Mouse (Mus musculus) C2C12 (cell line): ENCODE measurements at regions not wholly inside any gene's neighbourhood (a gene's known extent, or its start where the extent isn't known, plus 50 kb on each side); places are given as distances from the start of the nearest gene placed in this dataset.
A peak's percentile ranks its signal among the peaks of the same experiment; 100 is the strongest.

ENCODE experiments used
- H3K27me3 ChIP-seq: one replicate; pipeline ENCODE4 v1.6.1; 2011; ENCODE audit not compliant: control insufficient read depth, insufficient read depth, insufficient read length
- H3K36me3 ChIP-seq: one replicate; pipeline ENCODE4 v1.6.1; 2011; ENCODE audit not compliant: control insufficient read depth, insufficient read depth
- H3K4me3 ChIP-seq: one replicate; pipeline ENCODE4 v1.5.1; 2011; ENCODE audit warnings: mild to moderate bottlenecking, control low read depth; ENCODE audit not compliant: poor library complexity, insufficient read depth, severe bottlenecking
- H3K79me2 ChIP-seq: one replicate; pipeline ENCODE4 v1.6.1; 2011; ENCODE audit not compliant: control insufficient read depth, insufficient read depth
- H3K79me3 ChIP-seq: one replicate; pipeline ENCODE4 v1.6.1; 2011; ENCODE audit warnings: low read depth, control low read depth
- H3ac ChIP-seq: one replicate; pipeline ENCODE3; 2011; ENCODE audit warnings: low read depth; ENCODE audit not compliant: control insufficient read depth, insufficient read length
- CEBPB ChIP-seq: IDR thresholded peaks from one replicate; pipeline ENCODE4 v1.6.1; 2011; ENCODE audit warnings: low read depth, mild to moderate bottlenecking, control low read depth, moderate library complexity
- CTCF ChIP-seq: IDR thresholded peaks from one replicate; pipeline ENCODE4 v1.5.1; 2011; ENCODE audit not compliant: control insufficient read depth, insufficient read depth, insufficient read length
- FOSL1 ChIP-seq: IDR thresholded peaks from one replicate; pipeline ENCODE4 v1.8.0; 2011; ENCODE audit warnings: mild to moderate bottlenecking, low read length; ENCODE audit not compliant: poor library complexity, insufficient read depth, severe bottlenecking
- MAX ChIP-seq: IDR thresholded peaks from one replicate; pipeline ENCODE4 v1.6.1; 2011; ENCODE audit warnings: mild to moderate bottlenecking, control low read depth
- MYOD1 ChIP-seq: IDR thresholded peaks from one replicate; pipeline ENCODE4 v1.6.1; 2011; ENCODE audit warnings: low read depth; ENCODE audit not compliant: control insufficient read depth, insufficient read length
- MYOG ChIP-seq: IDR thresholded peaks from one replicate; pipeline ENCODE4 v1.6.1; 2011; ENCODE audit not compliant: control insufficient read depth, insufficient read length; ENCODE audit errors: extremely low read depth
- USF1 ChIP-seq: IDR thresholded peaks from one replicate; pipeline ENCODE4 v1.6.1; 2011; ENCODE audit warnings: low read depth, mild to moderate bottlenecking, control low read depth, moderate library complexity

- H3K4me3 ChIP-seq: no peak overlapping the region
- TF ChIP-seq MAX: no peak
- no peak for TF ChIP-seq CEBPB
- TF ChIP-seq FOSL1: no peak
- no peaks in the 10 kb centered on the region for H3K79me3 ChIP-seq
- H3ac ChIP-seq: no peak overlapping the region
- H3K36me3 ChIP-seq: no peaks in the 10 kb centered on the region
- no peaks in the 10 kb centered on the region for H3K79me2 ChIP-seq
- no peaks in the 10 kb centered on the region for H3K27me3 ChIP-seq
Observed at GRCm38 (mm10) chr16:49969693-49970296, 169.5 kb downstream of the Cd47 start.

GRCm38 (mm10) chr16:49970297-49970804, 170.0 kb downstream of the Cd47 start:
- Histone ChIP-seq H3K79me2 (no peaks in the 10 kb centered on the region), H3K27me3 (no peaks in the 10 kb centered on the region), H3ac (no peak overlapping the region), H3K4me3 (no peak overlapping the region), H3K36me3 (no peaks in the 10 kb centered on the region), H3K79me3 (no peaks in the 10 kb centered on the region)
- TF ChIP-seq FOSL1 (peak; percentile 38), USF1 (peak; percentile 51), CEBPB (peak; percentile 99), MYOG (no peak)

GRCm38 (mm10) chr16:49971141-49971555, 170.8 kb downstream of the Cd47 start:
- no peaks in the 10 kb centered on the region for H3K27me3 ChIP-seq
- H3K79me3 ChIP-seq: no peaks in the 10 kb centered on the region
- no peak for TF ChIP-seq MAX
- TF ChIP-seq CEBPB: no peak
- TF ChIP-seq USF1: no peak
- no peak for TF ChIP-seq CTCF
- TF ChIP-seq MYOD1: no peak
- TF ChIP-seq FOSL1: no peak
- no peak for TF ChIP-seq MYOG
- no peaks in the 10 kb centered on the region for H3K79me2 ChIP-seq
- H3K4me3 ChIP-seq: no peak overlapping the region
- no peaks in the 10 kb centered on the region for H3K36me3 ChIP-seq
- H3ac ChIP-seq: no peak overlapping the region

GRCm38 (mm10) chr16:49977276-49977675, 176.9 kb downstream of the Cd47 start:
- Histone ChIP-seq H3K36me3 (no peaks in the 10 kb centered on the region), H3ac (no peak overlapping the region), H3K79me2 (no peaks in the 10 kb centered on the region), H3K27me3 (no peaks in the 10 kb centered on the region), H3K79me3 (no peaks in the 10 kb centered on the region), H3K4me3 (no peak overlapping the region)
- peak; percentile 25 for TF ChIP-seq CEBPB
- no peak for TF ChIP-seq MAX

GRCm38 (mm10) chr16:49979426-49979940, 179.2 kb downstream of the Cd47 start:
- no peaks in the 10 kb centered on the region for H3K36me3 ChIP-seq
- TF ChIP-seq MYOG (no peak), CEBPB (no peak)
- H3K79me2 ChIP-seq: no peaks in the 10 kb centered on the region
- H3K79me3 ChIP-seq: no peaks in the 10 kb centered on the region
- H3ac ChIP-seq: no peak overlapping the region
- no peak overlapping the region for H3K4me3 ChIP-seq
- no peaks in the 10 kb centered on the region for H3K27me3 ChIP-seq

GRCm38 (mm10) chr16:49980178-49980646, 179.9 kb downstream of the Cd47 start:
- Histone ChIP-seq H3K79me3 (no peaks in the 10 kb centered on the region), H3K27me3 (no peaks in the 10 kb centered on the region), H3K36me3 (no peaks in the 10 kb centered on the region), H3K79me2 (no peaks in the 10 kb centered on the region), H3K4me3 (no peak overlapping the region), H3ac (no peak overlapping the region)
- no peak for TF ChIP-seq FOSL1
- no peak for TF ChIP-seq CTCF
- no peak for TF ChIP-seq CEBPB
- no peak for TF ChIP-seq MYOD1
- TF ChIP-seq MAX: no peak
- no peak for TF ChIP-seq MYOG
- TF ChIP-seq USF1: no peak
